Mouse (Mus musculus) stomach, embryonic 15.5 days (tissue): Measurements from ENCODE around the gene Hoxc10. TPM values are rescaled to one million over a fixed set of nuclear protein-coding genes. Genes with fewer than 3 reads are reported as not detected.

Experiments
- ATAC-seq: fragments of 200-750 bp; cut with Nextera tagmentation; 2 replicates; pipeline ENCODE4 v1.8.0; 2017; ENCODE audit warnings: low read depth, moderate number of reproducible peaks, moderate TSS enrichment; ENCODE audit not compliant: insufficient read depth, low FRiP score
- H3K27ac ChIP-seq: fragments of 300-500 bp; sonication (generic); 2 replicates; pipeline ENCODE4 v1.5.1; 2015; ENCODE audit warnings: mild to moderate bottlenecking, inconsistent platforms
- H3K27me3 ChIP-seq: fragments of 300-500 bp; sonication (generic); replicated peaks from 2 replicates; pipeline ENCODE4 v1.6.1; 2015; ENCODE audit warnings: inconsistent platforms
- H3K36me3 ChIP-seq: fragments of 300-500 bp; sonication (generic); 2 replicates; pipeline ENCODE4 v1.6.1; 2015; ENCODE audit warnings: inconsistent platforms
- H3K4me1 ChIP-seq: fragments of 300-500 bp; sonication (generic); 2 replicates; pipeline ENCODE4 v1.6.1; 2015; ENCODE audit warnings: inconsistent platforms
- H3K4me2 ChIP-seq: fragments of 300-500 bp; sonication (generic); 2 replicates; pipeline ENCODE4 v1.6.1; 2015; ENCODE audit warnings: mild to moderate bottlenecking, inconsistent platforms
- H3K4me3 ChIP-seq: fragments of 300-500 bp; sonication (generic); replicated peaks from 2 replicates; pipeline ENCODE4 v1.5.1; 2015; ENCODE audit warnings: inconsistent platforms
- H3K9ac ChIP-seq: fragments of 300-500 bp; sonication (generic); 2 replicates; pipeline ENCODE4 v1.6.1; 2015; ENCODE audit warnings: inconsistent platforms
- H3K9me3 ChIP-seq: fragments of 300-500 bp; sonication (generic); 2 replicates; pipeline ENCODE4 v1.6.1; 2016; ENCODE audit warnings: inconsistent platforms
- WGBS: fragments of 180-500 bp; shearing (Covaris S2); methylation state at CpG from one replicate; pipeline ENCODE4 v1.1.7; 2015; 5-methylcytosine and 5-hydroxymethylcytosine counted together
- polyA plus RNA-seq: library from polyadenylated mRNA; unstranded; fragments of >200 nt; fragmentation: Nextera tagmentation; extraction: Ambion mirVana; gene quantifications from 2 replicates; pipeline ENCODE4 v1.2.1, GENCODE M21; 2015

Hoxc10 gene
- polyA plus RNA-seq, 1 experiment from 2014 or later = 0.31 TPM

GRCm38 (mm10) chr15:102975688-102976111 is 9.1 kb downstream of the Hoxc10 start:
- no peak overlapping the region for H3K9ac ChIP-seq
- no peak overlapping the region for H3K4me2 ChIP-seq
- H3K36me3 ChIP-seq = no peaks in the 10 kb centered on the region
- no peak overlapping the region for H3K4me3 ChIP-seq
- peaks cover 6% of the 10 kb centered on the region; the same call in 1 of the 2 replicates for H3K4me1 ChIP-seq
- H3K9me3 ChIP-seq = no peaks in the 10 kb centered on the region
- ATAC-seq = no peak
- peaks cover 97% of the 10 kb centered on the region for H3K27me3 ChIP-seq
- no peak overlapping the region for H3K27ac ChIP-seq
- WGBS = 3% methylated on average over 21 of the region's 21 CpGs

- H3K36me3 ChIP-seq = no peaks in the 10 kb centered on the region
- H3K9ac ChIP-seq = no peak within 1 kb of the TSS
- 0% methylated on average over 19 of the region's 20 CpGs for WGBS
- H3K27ac ChIP-seq = no peak within 1 kb of the TSS
- peak within 1 kb of the TSS; percentile 10; the same call in 1 of the 2 replicates for H3K4me3 ChIP-seq
- H3K27me3 ChIP-seq = peaks cover 97% of the 10 kb centered on the region
- ATAC-seq = no peak
- peaks cover 6% of the 10 kb centered on the region; the same call in 1 of the 2 replicates for H3K4me1 ChIP-seq
- H3K4me2 ChIP-seq = peak within 1 kb of the TSS; percentile 36
- H3K9me3 ChIP-seq = no peaks in the 10 kb centered on the region
These were observed 9.6 kb downstream of the Hoxc10 start, which contains the start of gene Hoxc9 for GRCm38 (mm10) chr15:102976171-102976570. Gene Hoxc9 (plus strand): TSS chr15:102976439.

GRCm38 (mm10) chr15:102976631-102977422 is 10.2 kb downstream of the Hoxc10 start:
- 2% methylated on average over 37 of the region's 37 CpGs for WGBS
- Histone ChIP-seq H3K36me3 (no peaks in the 10 kb centered on the region), H3K27ac (no peak overlapping the region), H3K27me3 (peaks cover 97% of the 10 kb centered on the region), H3K4me3 (peak overlapping the region; percentile 10; the same call in 1 of the 2 replicates), H3K4me1 (peaks cover 13% of the 10 kb centered on the region), H3K9me3 (no peaks in the 10 kb centered on the region), H3K9ac (no peak overlapping the region), H3K4me2 (peak overlapping the region; percentile 36)
- no peak for ATAC-seq

- Histone ChIP-seq H3K4me2 (peak overlapping the region; percentile 36), H3K36me3 (no peaks in the 10 kb centered on the region), H3K4me1 (peaks cover 17% of the 10 kb centered on the region), H3K4me3 (peak overlapping the region; percentile 10; the same call in 1 of the 2 replicates), H3K27me3 (peaks cover 97% of the 10 kb centered on the region), H3K27ac (no peak overlapping the region), H3K9me3 (no peaks in the 10 kb centered on the region), H3K9ac (no peak overlapping the region)
- 9% methylated on average over 16 of the region's 16 CpGs for WGBS
- ATAC-seq = no peak
These were observed 10.9 kb downstream of the Hoxc10 start for GRCm38 (mm10) chr15:102977423-102977974.

- no peak overlapping the region for H3K27ac ChIP-seq
- H3K9me3 ChIP-seq = no peaks in the 10 kb centered on the region
- 10% methylated on average over 13 of the region's 13 CpGs for WGBS
- peaks cover 17% of the 10 kb centered on the region for H3K4me1 ChIP-seq
- H3K4me3 ChIP-seq = no peak overlapping the region
- no peaks in the 10 kb centered on the region for H3K36me3 ChIP-seq
- no peak overlapping the region for H3K9ac ChIP-seq
- peaks cover 96% of the 10 kb centered on the region for H3K27me3 ChIP-seq
- no peak for ATAC-seq
- no peak overlapping the region for H3K4me2 ChIP-seq
These were observed 12.3 kb downstream of the Hoxc10 start for GRCm38 (mm10) chr15:102978615-102979515.

GRCm38 (mm10) chr15:102979936-102980335 is 13.3 kb downstream of the Hoxc10 start:
- peaks cover 17% of the 10 kb centered on the region for H3K4me1 ChIP-seq
- H3K9ac ChIP-seq = no peak overlapping the region
- no peak overlapping the region for H3K4me2 ChIP-seq
- whole genome bisulfite sequencing = 0% methylated on average over 1 of the region's 1 CpGs
- peaks cover 96% of the 10 kb centered on the region for H3K27me3 ChIP-seq
- no peak overlapping the region for H3K4me3 ChIP-seq
- no peak for ATAC-seq
- no peak overlapping the region for H3K27ac ChIP-seq
- H3K9me3 ChIP-seq = no peaks in the 10 kb centered on the region
- no peaks in the 10 kb centered on the region for H3K36me3 ChIP-seq

- H3K4me2 ChIP-seq = no peak overlapping the region
- no peak overlapping the region for H3K4me3 ChIP-seq
- ATAC-seq = no peak
- H3K27me3 ChIP-seq = peaks cover 96% of the 10 kb centered on the region
- no peaks in the 10 kb centered on the region for H3K36me3 ChIP-seq
- H3K9ac ChIP-seq = no peak overlapping the region
- no peaks in the 10 kb centered on the region for H3K9me3 ChIP-seq
- H3K27ac ChIP-seq = no peak overlapping the region
- 5% methylated on average over 11 of the region's 11 CpGs for WGBS
- H3K4me1 ChIP-seq = peaks cover 17% of the 10 kb centered on the region
These were observed 13.8 kb downstream of the Hoxc10 start for GRCm38 (mm10) chr15:102980352-102980751.

- peak overlapping the region; percentile 17; the same call in 1 of the 2 replicates for H3K4me3 ChIP-seq
These were observed 14.3 kb downstream of the Hoxc10 start for GRCm38 (mm10) chr15:102980912-102981311.

GRCm38 (mm10) chr15:102981379-102982288 is 15.0 kb downstream of the Hoxc10 start:
- H3K4me3 ChIP-seq = peak overlapping the region; percentile 17
- H3K27me3 ChIP-seq = peaks cover 96% of the 10 kb centered on the region
- no peak for ATAC-seq
- H3K36me3 ChIP-seq = no peaks in the 10 kb centered on the region
- no peak overlapping the region for H3K9ac ChIP-seq
- WGBS = under 1% methylated on average over 88 of the region's 88 CpGs
- no peak overlapping the region for H3K27ac ChIP-seq
- peak overlapping the region; percentile 47 for H3K4me2 ChIP-seq
- no peaks in the 10 kb centered on the region for H3K9me3 ChIP-seq
- peaks cover 17% of the 10 kb centered on the region for H3K4me1 ChIP-seq

More at GRCm38 (mm10) chr15:102980912-102981311, 14.3 kb downstream of the Hoxc10 start:
- H3K4me1 ChIP-seq = peaks cover 17% of the 10 kb centered on the region
- H3K36me3 ChIP-seq = no peaks in the 10 kb centered on the region
- WGBS = under 1% methylated on average over 14 of the region's 14 CpGs
- no peak for ATAC-seq
- H3K27ac ChIP-seq = no peak overlapping the region
- no peak overlapping the region for H3K9ac ChIP-seq
- H3K4me2 ChIP-seq = peak overlapping the region; percentile 47
- H3K9me3 ChIP-seq = no peaks in the 10 kb centered on the region
- peaks cover 96% of the 10 kb centered on the region for H3K27me3 ChIP-seq

- no peak overlapping the region for H3K4me2 ChIP-seq
- H3K4me3 ChIP-seq = no peak overlapping the region
- no peak overlapping the region for H3K27ac ChIP-seq
- no peak overlapping the region for H3K9ac ChIP-seq
- peaks cover 96% of the 10 kb centered on the region for H3K27me3 ChIP-seq
- ATAC-seq = no peak
- no peaks in the 10 kb centered on the region for H3K36me3 ChIP-seq
- WGBS = 3% methylated on average over 12 of the region's 12 CpGs
- H3K4me1 ChIP-seq = peaks cover 10% of the 10 kb centered on the region
- no peaks in the 10 kb centered on the region for H3K9me3 ChIP-seq
These were observed 17.1 kb downstream of the Hoxc10 start for GRCm38 (mm10) chr15:102983716-102984115.

- H3K27me3 ChIP-seq = peaks cover 96% of the 10 kb centered on the region
- no peak overlapping the region for H3K27ac ChIP-seq
- no peaks in the 10 kb centered on the region for H3K36me3 ChIP-seq
- peaks cover 10% of the 10 kb centered on the region for H3K4me1 ChIP-seq
- 3% methylated on average over 10 of the region's 10 CpGs for WGBS
- no peak overlapping the region for H3K4me2 ChIP-seq
- no peak overlapping the region for H3K9ac ChIP-seq
- no peaks in the 10 kb centered on the region for H3K9me3 ChIP-seq
- no peak for ATAC-seq
- no peak overlapping the region for H3K4me3 ChIP-seq
These were observed 17.9 kb downstream of the Hoxc10 start for GRCm38 (mm10) chr15:102984521-102984920.
